Mouse (Mus musculus) kidney, adult 8-10 months (tissue): ENCODE results near the gene Eva1c.

Experiments
- DNase-seq, 2 experiments: peaks; one replicate each; pipeline ENCODE4 v3.0.0; 2022

Eva1c gene

GRCm38 (mm10) chr16:90827498-90827897 lies 979 bp downstream of the Eva1c start:
- no peak for DNase-seq

- DNase-seq, result no peak
Observed at GRCm38 (mm10) chr16:90829136-90829535, 2.6 kb downstream of the Eva1c start.

- DNase-seq, result peak; percentile 90
Observed at GRCm38 (mm10) chr16:90829894-90830685, 3.6 kb downstream of the Eva1c start.

GRCm38 (mm10) chr16:90830686-90831439 lies 4.3 kb downstream of the Eva1c start:
- peak; percentile 75 to 77 for DNase-seq

GRCm38 (mm10) chr16:90831676-90832075 lies 5.2 kb downstream of the Eva1c start:
- no peak for DNase-seq

GRCm38 (mm10) chr16:90832495-90832894 lies 6.0 kb downstream of the Eva1c start:
- no peak for DNase-seq

- no peak for DNase-seq
Observed at GRCm38 (mm10) chr16:90833041-90833791, 6.7 kb downstream of the Eva1c start.

GRCm38 (mm10) chr16:90837431-90837830 lies 10.9 kb downstream of the Eva1c start:
- DNase-seq, result no peak

- DNase-seq, result no peak
Observed at GRCm38 (mm10) chr16:90842164-90842563, 15.6 kb downstream of the Eva1c start.

GRCm38 (mm10) chr16:90845038-90845437 lies 18.5 kb downstream of the Eva1c start:
- DNase-seq, result no peak

GRCm38 (mm10) chr16:90845591-90845990 lies 19.1 kb downstream of the Eva1c start:
- DNase-seq, result no peak

- peak in 1 of 2 experiments; percentile 48 for DNase-seq
Observed at GRCm38 (mm10) chr16:90848697-90849096, 22.2 kb downstream of the Eva1c start.

- no peak for DNase-seq
Observed at GRCm38 (mm10) chr16:90849262-90849661, 22.7 kb downstream of the Eva1c start.

- no peak for DNase-seq
Observed at GRCm38 (mm10) chr16:90850881-90851280, 24.4 kb downstream of the Eva1c start.

- no peak for DNase-seq
Observed at GRCm38 (mm10) chr16:90851621-90852334, 25.3 kb downstream of the Eva1c start.

GRCm38 (mm10) chr16:90856552-90857200 lies 30.2 kb downstream of the Eva1c start:
- DNase-seq, result no peak

- no peak for DNase-seq
Observed at GRCm38 (mm10) chr16:90858206-90858605, 31.7 kb downstream of the Eva1c start.

GRCm38 (mm10) chr16:90863036-90863435 lies 36.5 kb downstream of the Eva1c start:
- DNase-seq, result peak; percentile 25 to 58

GRCm38 (mm10) chr16:90863468-90864046 lies 37.0 kb downstream of the Eva1c start:
- DNase-seq, result no peak

GRCm38 (mm10) chr16:90864693-90865092 lies 38.2 kb downstream of the Eva1c start:
- DNase-seq, result no peak

GRCm38 (mm10) chr16:90865652-90866051 lies 39.1 kb downstream of the Eva1c start:
- DNase-seq, result no peak

GRCm38 (mm10) chr16:90868129-90868528 lies 41.6 kb downstream of the Eva1c start:
- DNase-seq, result peak in 1 of 2 experiments; percentile 70
